Mouse (Mus musculus) right cerebral cortex, postnatal 4 days (tissue): ENCODE measurements at regions not wholly inside any gene's neighbourhood (a gene's known extent, or its start where the extent isn't known, plus 50 kb on each side); places are given as distances from the start of the nearest gene placed in this dataset.

Experiments
- DNase-seq: peaks from one replicate; pipeline ENCODE4 v3.0.0-alpha.2; 2022

GRCm38 (mm10) chr6:31287176-31287575 is 111.4 kb upstream of the Mkln1 start:
- DNase-seq = no peak

GRCm38 (mm10) chr6:31287686-31288085 is 110.8 kb upstream of the Mkln1 start:
- DNase-seq = no peak

- no peak for DNase-seq
These were observed 109.9 kb upstream of the Mkln1 start for GRCm38 (mm10) chr6:31288421-31289233.

- no peak for DNase-seq
These were observed 109.4 kb upstream of the Mkln1 start for GRCm38 (mm10) chr6:31289234-31289486.

- DNase-seq = no peak
These were observed 106.5 kb upstream of the Mkln1 start for GRCm38 (mm10) chr6:31292081-31292480.

- DNase-seq = no peak
These were observed 105.5 kb upstream of the Mkln1 start for GRCm38 (mm10) chr6:31293008-31293407.

- DNase-seq = no peak
These were observed 99.1 kb upstream of the Mkln1 start for GRCm38 (mm10) chr6:31299395-31299794.

GRCm38 (mm10) chr6:31305736-31306135 is 92.8 kb upstream of the Mkln1 start:
- DNase-seq = no peak

- no peak for DNase-seq
These were observed 91.4 kb upstream of the Mkln1 start for GRCm38 (mm10) chr6:31307047-31307633.

- no peak for DNase-seq
These were observed 90.6 kb upstream of the Mkln1 start for GRCm38 (mm10) chr6:31307899-31308298.

- DNase-seq = no peak
These were observed 87.9 kb upstream of the Mkln1 start for GRCm38 (mm10) chr6:31310660-31311059.

GRCm38 (mm10) chr6:31313869-31314470 is 84.6 kb upstream of the Mkln1 start:
- DNase-seq = no peak

- DNase-seq = no peak
These were observed 80.8 kb upstream of the Mkln1 start for GRCm38 (mm10) chr6:31317741-31318225.

- no peak for DNase-seq
These were observed 80.0 kb upstream of the Mkln1 start for GRCm38 (mm10) chr6:31318506-31318905.

- DNase-seq = no peak
These were observed 79.1 kb upstream of the Mkln1 start for GRCm38 (mm10) chr6:31319431-31319830.

- DNase-seq = no peak
These were observed 78.2 kb upstream of the Mkln1 start for GRCm38 (mm10) chr6:31320141-31320830.

GRCm38 (mm10) chr6:31321066-31321846 is 77.3 kb upstream of the Mkln1 start:
- no peak for DNase-seq

GRCm38 (mm10) chr6:31321902-31322301 is 76.6 kb upstream of the Mkln1 start:
- no peak for DNase-seq

- DNase-seq = no peak
These were observed 75.0 kb upstream of the Mkln1 start for GRCm38 (mm10) chr6:31323228-31324190.

GRCm38 (mm10) chr6:31324717-31325116 is 73.8 kb upstream of the Mkln1 start:
- no peak for DNase-seq

GRCm38 (mm10) chr6:31325621-31326020 is 72.9 kb upstream of the Mkln1 start:
- DNase-seq = no peak

GRCm38 (mm10) chr6:31330327-31330726 is 68.2 kb upstream of the Mkln1 start:
- no peak for DNase-seq
